Mouse (Mus musculus): Measurements from ENCODE around the gene Amotl1.

GRCm38 (mm10) chr9:14595893-14596292, 49.0 kb downstream of the Amotl1 start:
- TF ChIP-seq EP300 (IDR thresholded peaks at IDR 0.05; ENCODE audit: insufficient read depth, low read depth, low read length) (no peak), CTCF (IDR thresholded peaks at IDR 0.05; ENCODE audit: low read depth, low read length) (no peak)
